Mouse (Mus musculus) hindbrain, embryonic 12.5 days (tissue): Measurements from ENCODE around the gene Acacb. TPM values are rescaled to one million over a fixed set of nuclear protein-coding genes. Genes with fewer than 3 reads are reported as not detected.

ENCODE experiments used
- ATAC-seq: fragments of 200-750 bp; cut with Nextera tagmentation; 2 replicates; pipeline ENCODE4 v1.8.0; 2017; ENCODE audit warnings: moderate TSS enrichment; ENCODE audit not compliant: low FRiP score
- H3K27ac ChIP-seq: fragments of 300-500 bp; sonication (generic); 2 replicates; pipeline ENCODE4 v1.5.1; 2016; ENCODE audit warnings: mild to moderate bottlenecking
- H3K27me3 ChIP-seq: fragments of 300-500 bp; sonication (generic); 2 replicates; pipeline ENCODE4 v1.6.1; 2016; ENCODE audit warnings: mild to moderate bottlenecking
- H3K36me3 ChIP-seq: fragments of 300-500 bp; sonication (generic); 2 replicates; pipeline ENCODE4 v1.6.1; 2016; ENCODE audit warnings: mild to moderate bottlenecking
- H3K4me1 ChIP-seq: fragments of 300-500 bp; sonication (generic); 2 replicates; pipeline ENCODE4 v1.6.1; 2016
- H3K4me2 ChIP-seq: fragments of 300-500 bp; sonication (generic); replicated peaks from 2 replicates; pipeline ENCODE4 v1.6.1; 2016; ENCODE audit warnings: mild to moderate bottlenecking
- H3K4me3 ChIP-seq: fragments of 300-500 bp; sonication (generic); 2 replicates; pipeline ENCODE4 v1.5.1; 2016; ENCODE audit warnings: mild to moderate bottlenecking
- H3K9ac ChIP-seq: fragments of 300-500 bp; sonication (generic); 2 replicates; pipeline ENCODE4 v1.6.1; 2016; ENCODE audit warnings: mild to moderate bottlenecking, moderate library complexity
- H3K9me3 ChIP-seq: fragments of 300-500 bp; sonication (generic); replicated peaks from 2 replicates; pipeline ENCODE4 v1.6.1; 2016; ENCODE audit warnings: mild to moderate bottlenecking
- WGBS: fragments of 180-500 bp; shearing (Covaris S2); methylation state at CpG from one replicate; pipeline ENCODE4 v1.1.7; 2016; 5-methylcytosine and 5-hydroxymethylcytosine counted together
- polyA plus RNA-seq: library from polyadenylated mRNA; unstranded; fragments of >200 nt; fragmentation: Nextera tagmentation; extraction: Ambion mirVana; gene quantifications from 2 replicates; pipeline ENCODE4 v1.2.1, GENCODE M21; 2016

Acacb gene
- polyA plus RNA-seq, 1 experiment from 2014 or later: 2.4 TPM

- H3K4me1 ChIP-seq: peaks cover 18% of the 10 kb centered on the region
- no peaks in the 10 kb centered on the region for H3K9me3 ChIP-seq
- H3K9ac ChIP-seq: no peak overlapping the region
- H3K4me2 ChIP-seq: no peak overlapping the region
- peaks cover 84% of the 10 kb centered on the region for H3K27me3 ChIP-seq
- WGBS: 74% methylated on average over 13 of the region's 13 CpGs
- H3K36me3 ChIP-seq: no peaks in the 10 kb centered on the region
- ATAC-seq: no peak
- no peak overlapping the region for H3K27ac ChIP-seq
- H3K4me3 ChIP-seq: no peak overlapping the region
Observed at GRCm38 (mm10) chr5:114284604-114285397, 138.5 kb downstream of the Acacb start.

GRCm38 (mm10) chr5:114285398-114285700 is 139.0 kb downstream of the Acacb start:
- ATAC-seq: no peak
- H3K9me3 ChIP-seq: no peaks in the 10 kb centered on the region
- H3K36me3 ChIP-seq: no peaks in the 10 kb centered on the region
- H3K27ac ChIP-seq: no peak overlapping the region
- H3K4me1 ChIP-seq: peaks cover 23% of the 10 kb centered on the region
- H3K4me3 ChIP-seq: no peak overlapping the region
- 90% methylated on average over 3 of the region's 3 CpGs for WGBS
- H3K9ac ChIP-seq: no peak overlapping the region
- H3K27me3 ChIP-seq: peaks cover 89% of the 10 kb centered on the region
- H3K4me2 ChIP-seq: no peak overlapping the region

- Histone ChIP-seq H3K4me2 (no peak overlapping the region), H3K9me3 (no peaks in the 10 kb centered on the region), H3K4me3 (no peak overlapping the region), H3K27ac (no peak overlapping the region), H3K4me1 (peaks cover 23% of the 10 kb centered on the region), H3K36me3 (no peaks in the 10 kb centered on the region), H3K9ac (no peak overlapping the region), H3K27me3 (peaks cover 90% of the 10 kb centered on the region)
- ATAC-seq: no peak
- WGBS: 82% methylated on average over 4 of the region's 4 CpGs
Observed at GRCm38 (mm10) chr5:114286102-114286501, 139.8 kb downstream of the Acacb start.

GRCm38 (mm10) chr5:114286872-114287571 is 140.7 kb downstream of the Acacb start:
- H3K27me3 ChIP-seq: peaks cover 88% of the 10 kb centered on the region
- no peak for ATAC-seq
- H3K27ac ChIP-seq: no peak overlapping the region
- 83% methylated on average over 16 of the region's 16 CpGs for WGBS
- no peak overlapping the region for H3K4me3 ChIP-seq
- no peak overlapping the region for H3K4me2 ChIP-seq
- H3K9ac ChIP-seq: no peak overlapping the region
- H3K36me3 ChIP-seq: no peaks in the 10 kb centered on the region
- peaks cover 23% of the 10 kb centered on the region for H3K4me1 ChIP-seq
- H3K9me3 ChIP-seq: no peaks in the 10 kb centered on the region

GRCm38 (mm10) chr5:114288396-114288795 is 142.1 kb downstream of the Acacb start:
- 80% methylated on average over 5 of the region's 5 CpGs for whole genome bisulfite sequencing
- H3K27ac ChIP-seq: no peak overlapping the region
- ATAC-seq: no peak
- H3K4me2 ChIP-seq: no peak overlapping the region
- H3K9me3 ChIP-seq: no peaks in the 10 kb centered on the region
- no peak overlapping the region for H3K9ac ChIP-seq
- H3K4me3 ChIP-seq: no peak overlapping the region
- peaks cover 22% of the 10 kb centered on the region for H3K4me1 ChIP-seq
- H3K36me3 ChIP-seq: no peaks in the 10 kb centered on the region
- peaks cover 90% of the 10 kb centered on the region for H3K27me3 ChIP-seq

GRCm38 (mm10) chr5:114288874-114289273 is 142.5 kb downstream of the Acacb start, which contains the start of gene Myo1h:
Gene Myo1h, plus strand, starts transcription at chr5:114289166.
- H3K9me3 ChIP-seq: no peaks in the 10 kb centered on the region
- no peak for ATAC-seq
- 46% methylated on average over 13 of the region's 13 CpGs for WGBS
- peaks cover 23% of the 10 kb centered on the region for H3K4me1 ChIP-seq
- H3K27me3 ChIP-seq: peaks cover 89% of the 10 kb centered on the region
- H3K27ac ChIP-seq: no peak within 1 kb of the TSS
- no peaks in the 10 kb centered on the region for H3K36me3 ChIP-seq
- H3K4me2 ChIP-seq: no peak within 1 kb of the TSS
- no peak within 1 kb of the TSS for H3K9ac ChIP-seq
- no peak within 1 kb of the TSS for H3K4me3 ChIP-seq

GRCm38 (mm10) chr5:114290004-114290403 is 143.7 kb downstream of the Acacb start:
- H3K9me3 ChIP-seq: no peaks in the 10 kb centered on the region
- no peak overlapping the region for H3K4me2 ChIP-seq
- peaks cover 88% of the 10 kb centered on the region for H3K27me3 ChIP-seq
- H3K36me3 ChIP-seq: no peaks in the 10 kb centered on the region
- 0 out of 2 replicates have a peak, but pooled peaks have one; percentile 35 for ATAC-seq
- no peak overlapping the region for H3K9ac ChIP-seq
- 54% methylated on average over 3 of the region's 3 CpGs for WGBS
- H3K4me3 ChIP-seq: no peak overlapping the region
- H3K4me1 ChIP-seq: peaks cover 19% of the 10 kb centered on the region
- no peak overlapping the region for H3K27ac ChIP-seq

GRCm38 (mm10) chr5:114296693-114297631 is 150.6 kb downstream of the Acacb start:
- Histone ChIP-seq H3K9me3 (no peaks in the 10 kb centered on the region), H3K27me3 (peaks cover 80% of the 10 kb centered on the region), H3K4me2 (no peak overlapping the region), H3K9ac (no peak overlapping the region), H3K36me3 (no peaks in the 10 kb centered on the region), H3K4me1 (peaks cover 35% of the 10 kb centered on the region), H3K4me3 (no peak overlapping the region), H3K27ac (no peak overlapping the region)
- WGBS: 29% methylated on average over 22 of the region's 22 CpGs
- ATAC-seq: no peak

GRCm38 (mm10) chr5:114298212-114298894 is 152.0 kb downstream of the Acacb start:
- WGBS: 59% methylated on average over 18 of the region's 18 CpGs
- Histone ChIP-seq H3K27ac (peak overlapping the region; percentile 53), H3K27me3 (peaks cover 80% of the 10 kb centered on the region), H3K4me2 (no peak overlapping the region), H3K4me3 (no peak overlapping the region), H3K4me1 (peaks cover 31% of the 10 kb centered on the region), H3K9me3 (no peaks in the 10 kb centered on the region), H3K36me3 (no peaks in the 10 kb centered on the region), H3K9ac (no peak overlapping the region)
- 0 out of 2 replicates have a peak, but pooled peaks have one; percentile 52 for ATAC-seq

GRCm38 (mm10) chr5:114299156-114299855 is 153.0 kb downstream of the Acacb start:
- Histone ChIP-seq H3K4me3 (no peak overlapping the region), H3K36me3 (no peaks in the 10 kb centered on the region), H3K9me3 (no peaks in the 10 kb centered on the region), H3K27ac (peak overlapping the region; percentile 53), H3K27me3 (peaks cover 80% of the 10 kb centered on the region), H3K4me1 (peaks cover 29% of the 10 kb centered on the region), H3K9ac (no peak overlapping the region), H3K4me2 (peak overlapping the region; percentile 9; the same call in 1 of the 2 replicates)
- ATAC-seq: peak; percentile 76
- 31% methylated on average over 22 of the region's 22 CpGs for WGBS
